Mouse (Mus musculus): ENCODE measurements around the gene Trim24. TPM values are rescaled to one million over a fixed set of nuclear protein-coding genes. Genes with fewer than 3 reads are reported as not detected.
"Not testable (repeated sequence)": the region's sequence is repeated elsewhere in the genome, so short reads cannot be mapped to it uniquely, and the experiment has no call there.

Trim24 gene
- total RNA-seq (2014; rRNA removed) (58.0 and 77.0 TPM in 2 replicates), polyA plus RNA-seq (2015; fragmentation: Nextera tagmentation; extraction: Ambion mirVana) (12.3 and 14.7 TPM in 2 replicates)

DNA sequence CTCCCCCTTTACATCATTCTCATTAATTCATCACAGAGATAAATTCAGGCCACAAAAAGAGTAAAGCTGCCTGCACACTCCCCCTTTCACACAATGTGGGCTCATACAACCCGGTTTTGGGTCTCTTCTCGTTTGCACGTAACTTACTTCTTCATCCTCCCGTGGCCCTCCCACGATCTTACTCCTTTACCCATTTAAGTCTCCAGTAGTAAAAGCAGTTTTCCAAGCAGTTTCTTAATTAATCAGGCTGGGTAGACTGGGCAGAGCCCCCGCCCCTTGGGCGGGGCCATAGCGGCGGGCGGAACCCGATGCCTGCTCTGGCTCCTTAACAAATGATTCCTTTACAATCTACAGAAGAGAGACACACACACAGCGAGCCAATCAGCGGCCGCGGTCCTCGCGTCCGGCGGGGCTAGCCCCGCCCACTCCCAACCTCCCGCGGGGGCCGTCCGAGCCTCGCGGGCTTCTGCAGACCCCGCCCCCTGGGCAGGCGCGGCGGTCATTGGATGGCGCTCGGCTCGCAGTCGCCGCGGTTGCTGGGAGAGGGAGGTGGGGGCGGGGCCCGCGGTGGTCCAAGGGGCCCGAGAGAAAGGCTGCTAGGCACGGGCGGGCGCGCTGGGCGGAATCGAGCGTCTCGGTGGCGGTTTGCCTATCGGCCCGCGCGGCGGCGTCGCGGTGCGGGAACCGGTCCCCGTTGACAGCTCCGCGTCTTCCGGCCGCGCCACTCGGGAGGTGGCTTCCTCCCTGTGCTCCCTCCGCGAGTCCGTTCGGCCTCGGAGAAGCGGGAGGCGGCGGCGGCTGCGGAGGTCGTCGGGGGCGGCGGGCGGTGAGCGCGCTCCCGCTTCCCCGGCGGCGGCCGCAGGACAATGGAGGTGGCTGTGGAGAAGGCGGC lies at the start of gene Trim24:
Gene Trim24, plus strand, starts transcription at position 567 of the 892 bp plus-strand sequence.
- Histone ChIP-seq H3K4me3 (ENCODE audit: low read depth, low read length) (peak within 1 kb of the TSS; percentile 91), H3K9ac (replicated peaks; ENCODE audit: low read length, poor library complexity, severe bottlenecking) (peak within 1 kb of the TSS; percentile 95), H3K27ac (ENCODE audit: low read depth, low read length) (peak within 1 kb of the TSS; percentile 99), H3K27me3 (ENCODE audit: insufficient read depth, low read length) (no peaks in the 10 kb centered on the region), H3K4me2 (ENCODE audit: low read depth, low read length, poor library complexity, severe bottlenecking) (peak within 1 kb of the TSS; percentile 48), H3K4me1 (ENCODE audit: insufficient read depth, low read length) (no peaks in the 10 kb centered on the region), H3K36me3 (ENCODE audit: insufficient read depth, low read length) (no peaks in the 10 kb centered on the region), H3K9me3 (ENCODE audit: low read length) (peaks cover 25% of the 10 kb centered on the region; the same call in 1 of the 2 replicates)
- TF ChIP-seq CTCF (IDR thresholded peaks at IDR 0.05) = peak; percentile 33; the same call in 1 of the 2 replicates
- ATAC-seq (ENCODE audit: low FRiP score) (peak; percentile 98), DNase-seq (ENCODE audit: low spot score) (peak; percentile 98)
- WGBS = under 1% methylated on average over 71 of the region's 89 CpGs

DNA sequence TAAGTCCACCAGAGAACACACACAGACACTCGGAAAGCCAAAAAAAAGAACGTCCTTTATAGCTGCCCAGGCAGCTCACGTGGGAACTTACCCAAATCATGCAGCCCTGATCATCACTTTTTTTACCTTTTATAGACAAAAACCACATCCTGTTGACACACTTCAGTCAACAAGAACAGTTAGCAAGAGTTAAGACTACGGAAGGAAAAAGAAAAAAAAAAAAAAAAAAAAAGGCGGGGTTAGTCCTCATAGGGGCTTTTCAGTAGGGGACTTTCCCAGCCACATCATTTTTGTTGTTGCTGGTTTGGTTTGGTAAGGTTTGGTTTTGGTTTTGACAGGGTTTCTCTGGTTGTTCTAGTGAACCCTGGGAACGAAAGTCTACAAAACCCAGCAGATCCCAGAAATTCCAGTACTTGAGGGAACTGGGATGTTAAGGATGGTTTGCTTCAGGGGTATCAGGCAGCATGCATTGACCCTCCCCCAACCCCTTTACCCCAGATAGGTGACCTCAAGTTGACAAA lies 49.0 kb upstream of the Trim24 start:
- Histone ChIP-seq H3K4me2 (ENCODE audit: low read depth, low read length, poor library complexity, severe bottlenecking) (no peak overlapping the region), H3K27me3 (ENCODE audit: insufficient read depth, low read length) (no peaks in the 10 kb centered on the region), H3K9ac (replicated peaks; ENCODE audit: low read length, poor library complexity, severe bottlenecking) (no peak overlapping the region), H3K27ac (ENCODE audit: low read depth, low read length) (no peak overlapping the region), H3K4me1 (ENCODE audit: insufficient read depth, low read length) (no peaks in the 10 kb centered on the region), H3K4me3 (ENCODE audit: low read depth, low read length) (no peak overlapping the region), H3K9me3 (ENCODE audit: low read length) (no peaks in the 10 kb centered on the region), H3K36me3 (ENCODE audit: insufficient read depth, low read length) (no peaks in the 10 kb centered on the region)
- no peak for TF ChIP-seq CTCF (IDR thresholded peaks at IDR 0.05)
- no peak for DNase-seq (ENCODE audit: low spot score)
- ATAC-seq (ENCODE audit: low FRiP score) = no peak
- 91% methylated on average over 6 of the region's 6 CpGs for WGBS

DNA sequence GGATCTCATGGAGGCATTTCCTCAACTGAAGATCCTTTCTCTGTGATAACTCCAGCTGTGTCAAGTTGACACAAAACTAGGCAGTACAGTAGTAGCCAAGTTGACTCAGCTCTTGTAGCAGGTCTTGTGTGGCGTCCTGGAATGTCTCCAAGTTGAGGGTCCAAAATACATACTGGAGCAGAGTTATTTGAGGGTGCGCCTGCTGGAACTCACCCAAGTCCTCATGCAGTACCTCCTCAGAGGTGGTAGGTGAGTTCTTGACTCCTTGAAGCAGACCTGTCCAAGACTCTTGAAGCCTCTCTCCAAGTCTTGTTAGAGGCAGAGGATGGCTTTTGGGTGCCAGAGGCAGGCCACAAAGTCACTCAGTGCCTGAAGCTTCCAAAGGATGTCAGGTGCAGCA lies 48.2 kb upstream of the Trim24 start:
- Histone ChIP-seq H3K36me3 (ENCODE audit: insufficient read depth, low read length) (no peaks in the 10 kb centered on the region), H3K4me2 (ENCODE audit: low read depth, low read length, poor library complexity, severe bottlenecking) (no peak overlapping the region), H3K4me3 (ENCODE audit: low read depth, low read length) (no peak overlapping the region), H3K9ac (replicated peaks; ENCODE audit: low read length, poor library complexity, severe bottlenecking) (no peak overlapping the region), H3K27me3 (ENCODE audit: insufficient read depth, low read length) (no peaks in the 10 kb centered on the region), H3K9me3 (ENCODE audit: low read length) (no peaks in the 10 kb centered on the region), H3K27ac (ENCODE audit: low read depth, low read length) (no peak overlapping the region), H3K4me1 (ENCODE audit: insufficient read depth, low read length) (no peaks in the 10 kb centered on the region)
- no peak for ATAC-seq (ENCODE audit: low FRiP score)
- TF ChIP-seq CTCF (IDR thresholded peaks at IDR 0.05) = no peak
- DNase-seq (ENCODE audit: low spot score) = no peak
- WGBS = 100% methylated on average over 2 of the region's 2 CpGs

DNA sequence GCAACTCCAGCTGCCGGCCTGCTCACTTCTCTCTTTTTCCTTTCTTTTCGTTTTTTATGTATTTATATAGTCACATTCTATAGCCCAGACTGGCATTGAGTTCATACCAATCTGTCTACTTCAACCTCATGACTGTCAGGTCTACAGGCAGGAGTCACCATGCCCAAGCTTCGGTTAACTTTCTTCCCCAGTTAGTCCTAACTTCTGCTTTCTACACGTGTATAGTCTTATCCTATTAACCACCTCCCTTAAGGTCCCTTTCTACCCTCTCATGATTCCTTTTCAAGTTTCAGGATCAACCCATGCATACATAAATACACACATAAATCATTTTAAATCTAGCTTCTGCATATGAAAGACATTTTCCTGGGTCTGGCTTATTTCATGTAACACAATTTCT lies 46.9 kb upstream of the Trim24 start:
- H3K27ac ChIP-seq (ENCODE audit: low read depth, low read length) = no peak overlapping the region
- H3K9ac ChIP-seq (replicated peaks; ENCODE audit: low read length, poor library complexity, severe bottlenecking) = no peak overlapping the region
- H3K4me2 ChIP-seq (ENCODE audit: low read depth, low read length, poor library complexity, severe bottlenecking) = no peak overlapping the region
- no peaks in the 10 kb centered on the region for H3K36me3 ChIP-seq (ENCODE audit: insufficient read depth, low read length)
- 90% methylated on average over 4 of the region's 4 CpGs for WGBS
- H3K9me3 ChIP-seq (ENCODE audit: low read length) = no peaks in the 10 kb centered on the region
- DNase-seq (ENCODE audit: low spot score) (no peak), ATAC-seq (ENCODE audit: low FRiP score) (no peak)
- H3K4me3 ChIP-seq (ENCODE audit: low read depth, low read length) = no peak overlapping the region
- H3K27me3 ChIP-seq (ENCODE audit: insufficient read depth, low read length) = no peaks in the 10 kb centered on the region
- TF ChIP-seq CTCF (IDR thresholded peaks at IDR 0.05) = no peak
- no peaks in the 10 kb centered on the region for H3K4me1 ChIP-seq (ENCODE audit: insufficient read depth, low read length)

DNA sequence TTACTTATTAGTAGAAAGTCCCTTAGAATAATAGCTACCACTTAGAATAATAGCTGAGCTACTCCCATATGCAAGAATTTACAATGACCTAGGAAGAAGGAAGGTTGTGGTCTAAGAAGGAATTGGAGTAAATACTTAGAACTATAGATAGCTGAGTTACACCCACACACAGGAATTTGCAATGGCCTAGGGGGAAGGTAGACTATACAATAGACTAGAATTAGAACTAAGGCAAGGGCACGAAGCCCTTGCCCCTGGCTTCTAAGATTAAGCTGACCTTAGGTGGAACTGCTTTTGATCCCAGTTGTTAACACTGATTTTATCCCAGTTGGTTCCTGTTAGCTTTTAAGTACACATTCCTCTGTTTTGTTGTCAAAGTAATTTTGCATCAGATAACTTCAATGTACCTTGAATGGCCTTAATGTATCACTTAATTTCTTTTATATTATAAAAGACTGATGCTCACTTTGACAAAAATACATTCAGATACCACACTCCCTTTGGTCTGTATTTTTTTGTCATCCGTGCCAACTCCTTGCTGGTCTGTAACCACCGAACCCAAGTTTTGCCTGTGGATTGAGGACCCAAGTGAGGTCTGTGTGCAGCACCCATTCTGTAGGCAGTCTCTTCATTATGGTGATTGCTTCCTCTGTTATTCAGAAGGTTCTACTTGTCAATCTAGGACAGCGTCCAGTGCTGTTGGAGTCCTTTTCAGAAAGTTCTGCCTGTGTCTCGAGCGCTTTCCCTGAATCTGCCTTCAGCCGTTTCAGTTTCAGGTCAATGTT lies 45.1 kb upstream of the Trim24 start:
- not testable (repeated sequence) for H3K4me2 ChIP-seq (ENCODE audit: low read depth, low read length, poor library complexity, severe bottlenecking); H3K27me3 ChIP-seq (ENCODE audit: insufficient read depth, low read length); ATAC-seq (ENCODE audit: low FRiP score); H3K27ac ChIP-seq (ENCODE audit: low read depth, low read length); H3K9me3 ChIP-seq (ENCODE audit: low read length); H3K4me1 ChIP-seq (ENCODE audit: insufficient read depth, low read length); H3K4me3 ChIP-seq (ENCODE audit: low read depth, low read length); H3K36me3 ChIP-seq (ENCODE audit: insufficient read depth, low read length); DNase-seq (ENCODE audit: low spot score); H3K9ac ChIP-seq (replicated peaks; ENCODE audit: low read length, poor library complexity, severe bottlenecking)
- WGBS = 89% methylated on average over 7 of the region's 7 CpGs
